Mouse (Mus musculus) kidney, adult 2 months (tissue): ENCODE measurements around the gene Mttp.

Source experiments
- CTCF ChIP-seq: fragments of 200-500 bp; conservative IDR thresholded peaks from 2 replicates; pipeline ENCODE4 v1.5.1; 2011; ENCODE audit warnings: low read depth, mild to moderate bottlenecking, control low read depth, low read length, moderate library complexity, mixed read lengths; ENCODE audit not compliant: insufficient read depth, insufficient read length
- POLR2A ChIP-seq: fragments of 200-500 bp; IDR thresholded peaks from one replicate; pipeline ENCODE4 v1.6.1; 2011; ENCODE audit warnings: low read depth, low read length, control low read depth

GRCm38 (mm10) chr3:138134528-138134927, 10.2 kb downstream of the Mttp start:
- TF ChIP-seq CTCF (no peak), POLR2A (no peak)
